Mouse (Mus musculus) midbrain, embryonic 14.5 days (tissue): ENCODE measurements around the gene Dmtf1. TPM values are rescaled to one million over a fixed set of nuclear protein-coding genes. Genes with fewer than 3 reads are reported as not detected.

Experiments
- ATAC-seq: fragments of 200-750 bp; cut with Nextera tagmentation; 2 replicates; pipeline ENCODE4 v1.8.0; 2017; ENCODE audit warnings: moderate number of reproducible peaks, moderate library complexity; ENCODE audit not compliant: low FRiP score, low TSS enrichment
- DNase-seq: peaks from one replicate; pipeline ENCODE4 v3.0.0-alpha.2; 2015
- H3K27ac ChIP-seq: fragments of 300-500 bp; sonication (generic); replicated peaks from 2 replicates; pipeline ENCODE4 v1.5.1; 2014; ENCODE audit warnings: mild to moderate bottlenecking, low read depth, low read length, moderate library complexity
- H3K27me3 ChIP-seq: fragments of 300-500 bp; sonication (generic); 2 replicates; pipeline ENCODE4 v1.6.1; 2014; ENCODE audit warnings: low read length, control low read depth, mixed read lengths; ENCODE audit not compliant: control insufficient read depth, insufficient read depth
- H3K36me3 ChIP-seq: fragments of 300-500 bp; sonication (generic); 2 replicates; pipeline ENCODE4 v1.6.1; 2014; ENCODE audit warnings: low read length, control low read depth; ENCODE audit not compliant: control insufficient read depth, insufficient read depth
- H3K4me1 ChIP-seq: fragments of 300-500 bp; sonication (generic); 2 replicates; pipeline ENCODE4 v1.6.1; 2014; ENCODE audit warnings: mild to moderate bottlenecking, antibody characterized with exemption, low read length, control low read depth; ENCODE audit not compliant: control insufficient read depth, insufficient read depth
- H3K4me2 ChIP-seq: fragments of 300-500 bp; sonication (generic); 2 replicates; pipeline ENCODE4 v1.6.1; 2014; ENCODE audit warnings: mild to moderate bottlenecking, low read length, moderate library complexity
- H3K4me3 ChIP-seq: fragments of 300-500 bp; sonication (generic); replicated peaks from 2 replicates; pipeline ENCODE4 v1.5.1; 2014; ENCODE audit warnings: low read depth, low read length
- H3K9ac ChIP-seq: fragments of 300-500 bp; sonication (generic); replicated peaks from 2 replicates; pipeline ENCODE4 v1.6.1; 2014; ENCODE audit warnings: mild to moderate bottlenecking, low read length, moderate library complexity
- H3K9me3 ChIP-seq: fragments of 300-500 bp; sonication (generic); 2 replicates; pipeline ENCODE4 v1.6.1; 2016; ENCODE audit warnings: low read length, control low read depth, mixed read lengths; ENCODE audit not compliant: control insufficient read depth
- WGBS: fragments of 180-500 bp; shearing (Covaris S2); extraction: QIAGEN DNeasy Blood & Tissue Kit; methylation state at CpG from one replicate; pipeline ENCODE4 v1.1.7; 2014; 5-methylcytosine and 5-hydroxymethylcytosine counted together
- polyA plus RNA-seq: library from polyadenylated mRNA; unstranded; fragments of >200 nt; fragmentation: Nextera tagmentation; extraction: Ambion mirVana; gene quantifications from 2 replicates; pipeline ENCODE4 v1.2.1, GENCODE M21; 2014

Gene Dmtf1
- polyA plus RNA-seq, 1 experiment from 2014 or later, result 72.8 TPM

GRCm38 (mm10) chr5:9102696-9103095, 58.9 kb downstream of the Dmtf1 start:
- ATAC-seq (no peak), DNase-seq (no peak)
- Histone ChIP-seq H3K9ac (no peak overlapping the region), H3K4me1 (peaks cover 12% of the 10 kb centered on the region), H3K27ac (no peak overlapping the region), H3K27me3 (0 out of 2 replicates have a peak, but pooled peaks cover 4% of the 10 kb centered on the region), H3K4me3 (no peak overlapping the region), H3K4me2 (no peak overlapping the region), H3K36me3 (no peaks in the 10 kb centered on the region), H3K9me3 (no peaks in the 10 kb centered on the region)
- 91% methylated on average over 2 of the region's 2 CpGs for WGBS

- no peak overlapping the region for H3K27ac ChIP-seq
- no peak for DNase-seq
- 0 out of 2 replicates have a peak, but pooled peaks cover 4% of the 10 kb centered on the region for H3K27me3 ChIP-seq
Observed at GRCm38 (mm10) chr5:9100849-9101801, 60.5 kb downstream of the Dmtf1 start.

DNA sequence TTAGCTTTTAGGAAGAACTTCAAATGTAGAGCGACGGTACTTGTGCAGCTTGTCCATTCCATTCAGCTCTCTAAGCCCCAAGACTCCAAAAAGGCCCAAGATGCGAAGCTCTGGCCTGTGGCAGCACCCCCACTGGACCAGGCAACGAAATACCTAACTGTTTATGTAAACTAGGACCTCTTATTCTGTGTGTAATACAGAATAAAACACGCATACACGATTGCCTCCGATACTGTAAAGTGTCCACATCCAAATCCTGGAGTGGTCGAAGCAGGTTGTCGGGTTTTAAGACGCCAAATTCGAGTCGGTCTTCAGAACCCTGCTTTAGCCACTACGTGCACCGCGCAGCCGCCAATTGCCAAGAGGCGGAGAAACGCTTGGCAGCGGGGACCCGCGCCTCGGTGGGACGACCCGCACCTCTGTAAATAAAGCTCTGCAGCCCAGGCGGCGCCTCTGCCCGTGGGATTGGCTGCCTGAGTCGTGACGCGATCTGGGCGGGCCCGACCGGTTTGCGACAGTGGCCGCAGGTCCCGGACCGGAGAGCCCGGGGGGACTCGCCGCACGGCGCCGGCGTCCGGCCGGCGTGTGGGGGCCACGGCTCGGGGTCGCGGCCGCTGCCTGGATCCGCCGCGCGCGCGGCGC, 61.2 kb downstream of the Dmtf1 start, which contains the start of gene Tmem243:
Gene Tmem243, plus strand, starts transcription at position 462 of the 642 bp plus-strand sequence.
- H3K27me3 ChIP-seq, result 0 out of 2 replicates have a peak, but pooled peaks cover 4% of the 10 kb centered on the region
- WGBS, result under 1% methylated on average over 59 of the region's 59 CpGs
- peak within 1 kb of the TSS; percentile 90 for H3K4me2 ChIP-seq
- DNase-seq, result peak; percentile 93
- peaks cover 7% of the 10 kb centered on the region; the same call in 1 of the 2 replicates for H3K9me3 ChIP-seq
- H3K36me3 ChIP-seq, result no peaks in the 10 kb centered on the region
- peak; percentile 97 for ATAC-seq
- H3K4me1 ChIP-seq, result peaks cover 12% of the 10 kb centered on the region
- H3K27ac ChIP-seq, result no peak within 1 kb of the TSS
- H3K4me3 ChIP-seq, result peak within 1 kb of the TSS; percentile 82
- peak within 1 kb of the TSS; percentile 64 for H3K9ac ChIP-seq

More at GRCm38 (mm10) chr5:9100849-9101801, 60.5 kb downstream of the Dmtf1 start:
- peak overlapping the region; percentile 90 for H3K4me2 ChIP-seq
- peaks cover 12% of the 10 kb centered on the region for H3K4me1 ChIP-seq
- peaks cover 5% of the 10 kb centered on the region; the same call in 1 of the 2 replicates for H3K9me3 ChIP-seq
- H3K4me3 ChIP-seq, result peak overlapping the region; percentile 82
- H3K36me3 ChIP-seq, result no peaks in the 10 kb centered on the region
- WGBS, result under 1% methylated on average over 76 of the region's 83 CpGs
- ATAC-seq, result peak; percentile 80
- peak overlapping the region; percentile 64 for H3K9ac ChIP-seq

DNA sequence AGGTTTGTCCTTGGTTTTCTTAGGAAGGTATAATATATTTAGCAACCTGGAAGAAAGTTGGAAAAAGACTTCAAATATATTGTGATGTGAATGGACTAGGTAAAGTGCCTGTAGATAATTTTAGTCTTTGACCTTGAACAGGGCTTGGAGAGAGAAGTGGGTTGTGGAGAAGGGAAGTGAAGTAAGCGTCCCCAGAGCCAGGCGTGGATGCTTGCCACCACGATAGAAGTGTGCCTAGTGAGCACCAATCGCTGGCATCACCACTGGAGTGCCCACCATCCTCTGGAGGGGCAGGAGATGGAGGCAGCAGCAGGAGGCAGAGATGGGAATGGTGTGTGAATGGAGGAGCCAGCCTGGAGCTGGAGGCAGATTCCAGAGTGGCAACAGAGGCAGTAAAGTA, 68.1 kb downstream of the Dmtf1 start:
- ATAC-seq (no peak), DNase-seq (no peak)
- Histone ChIP-seq H3K27me3 (no peaks in the 10 kb centered on the region), H3K9me3 (peaks cover 7% of the 10 kb centered on the region; the same call in 1 of the 2 replicates), H3K4me2 (no peak overlapping the region), H3K4me3 (no peak overlapping the region), H3K27ac (no peak overlapping the region), H3K36me3 (no peaks in the 10 kb centered on the region), H3K4me1 (no peaks in the 10 kb centered on the region), H3K9ac (no peak overlapping the region)
- 88% methylated on average over 4 of the region's 4 CpGs for WGBS

DNA sequence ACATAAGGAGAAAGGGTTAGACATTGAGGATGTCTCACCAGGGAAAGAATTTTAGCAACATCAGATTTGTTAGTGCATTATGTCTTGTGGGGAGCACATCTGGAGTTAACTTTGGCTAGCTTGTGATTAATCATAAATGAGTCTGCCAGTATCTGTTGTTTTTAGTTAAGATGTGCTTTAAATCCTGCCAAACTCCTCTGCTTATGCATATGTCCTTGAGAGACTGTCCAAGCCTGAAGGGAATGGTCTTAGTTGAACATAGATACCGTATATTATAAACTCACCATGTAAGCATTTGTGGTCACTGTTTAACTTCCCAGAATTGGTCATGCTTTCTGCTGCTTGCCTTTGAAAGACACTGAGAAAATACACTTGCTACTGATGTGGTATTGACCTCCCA, 68.9 kb downstream of the Dmtf1 start:
- Histone ChIP-seq H3K27ac (no peak overlapping the region), H3K4me2 (no peak overlapping the region), H3K27me3 (no peaks in the 10 kb centered on the region), H3K36me3 (no peaks in the 10 kb centered on the region), H3K4me1 (no peaks in the 10 kb centered on the region), H3K9ac (no peak overlapping the region), H3K4me3 (no peak overlapping the region), H3K9me3 (peaks cover 7% of the 10 kb centered on the region; the same call in 1 of the 2 replicates)
- 95% methylated on average over 1 of the region's 1 CpGs for WGBS
- ATAC-seq, result no peak
- DNase-seq, result no peak

- Histone ChIP-seq H3K4me2 (no peak overlapping the region), H3K36me3 (no peaks in the 10 kb centered on the region), H3K4me1 (no peaks in the 10 kb centered on the region), H3K9me3 (no peaks in the 10 kb centered on the region), H3K4me3 (no peak overlapping the region), H3K27ac (no peak overlapping the region), H3K27me3 (no peaks in the 10 kb centered on the region), H3K9ac (no peak overlapping the region)
- no peak for DNase-seq
- WGBS, result 86% methylated on average over 6 of the region's 6 CpGs
- no peak for ATAC-seq
Observed at GRCm38 (mm10) chr5:9090493-9091106, 71.0 kb downstream of the Dmtf1 start.

- H3K4me3 ChIP-seq, result no peak overlapping the region
- no peak overlapping the region for H3K27ac ChIP-seq
- H3K36me3 ChIP-seq, result no peaks in the 10 kb centered on the region
- H3K9ac ChIP-seq, result no peak overlapping the region
- no peaks in the 10 kb centered on the region for H3K4me1 ChIP-seq
- DNase-seq, result no peak
- 83% methylated on average over 3 of the region's 3 CpGs for WGBS
- no peak overlapping the region for H3K4me2 ChIP-seq
- ATAC-seq, result no peak
- no peaks in the 10 kb centered on the region for H3K27me3 ChIP-seq
- H3K9me3 ChIP-seq, result no peaks in the 10 kb centered on the region
Observed at GRCm38 (mm10) chr5:9086924-9087719, 74.5 kb downstream of the Dmtf1 start.
